Mouse (Mus musculus) liver, embryonic 12.5 days (tissue): ENCODE data around the gene Cpz. TPM values are rescaled to one million over a fixed set of nuclear protein-coding genes. Genes with fewer than 3 reads are reported as not detected.

Source experiments
- ATAC-seq: fragments of 200-750 bp; cut with Nextera tagmentation; 2 replicates; pipeline ENCODE4 v1.8.0; 2017; ENCODE audit warnings: moderate number of reproducible peaks, mild to moderate bottlenecking, moderate library complexity
- H3K27ac ChIP-seq: fragments of 300-500 bp; sonication (generic); 2 replicates; pipeline ENCODE4 v1.5.1; 2016; ENCODE audit warnings: mild to moderate bottlenecking
- H3K27me3 ChIP-seq: fragments of 300-500 bp; sonication (generic); replicated peaks from 2 replicates; pipeline ENCODE4 v1.6.1; 2016; ENCODE audit warnings: mild to moderate bottlenecking, moderate library complexity
- H3K36me3 ChIP-seq: fragments of 300-500 bp; sonication (generic); 2 replicates; pipeline ENCODE4 v1.6.1; 2016; ENCODE audit warnings: mild to moderate bottlenecking, moderate library complexity
- H3K4me1 ChIP-seq: fragments of 300-500 bp; sonication (generic); 2 replicates; pipeline ENCODE4 v1.6.1; 2016
- H3K4me2 ChIP-seq: fragments of 300-500 bp; sonication (generic); 2 replicates; pipeline ENCODE4 v1.6.1; 2016; ENCODE audit warnings: mild to moderate bottlenecking, moderate library complexity
- H3K4me3 ChIP-seq: fragments of 300-500 bp; sonication (generic); 2 replicates; pipeline ENCODE4 v1.5.1; 2016; ENCODE audit warnings: mild to moderate bottlenecking, moderate library complexity
- H3K9ac ChIP-seq: fragments of 300-500 bp; sonication (generic); 2 replicates; pipeline ENCODE4 v1.6.1; 2016; ENCODE audit warnings: mild to moderate bottlenecking, moderate library complexity
- H3K9me3 ChIP-seq: fragments of 300-500 bp; sonication (generic); replicated peaks from 2 replicates; pipeline ENCODE4 v1.6.1; 2016; ENCODE audit warnings: mild to moderate bottlenecking, moderate library complexity
- WGBS: fragments of 180-500 bp; shearing (Covaris S2); methylation state at CpG from one replicate; pipeline ENCODE4 v1.1.7; 2016; ENCODE audit not compliant: insufficient replicate concordance; 5-methylcytosine and 5-hydroxymethylcytosine counted together
- polyA plus RNA-seq: library from polyadenylated mRNA; unstranded; fragments of >200 nt; fragmentation: Nextera tagmentation; extraction: Ambion mirVana; gene quantifications from 2 replicates; pipeline ENCODE4 v1.2.1, GENCODE M21; 2016

Gene Cpz
- polyA plus RNA-seq, 1 experiment from 2014 or later: 1.8 TPM

DNA sequence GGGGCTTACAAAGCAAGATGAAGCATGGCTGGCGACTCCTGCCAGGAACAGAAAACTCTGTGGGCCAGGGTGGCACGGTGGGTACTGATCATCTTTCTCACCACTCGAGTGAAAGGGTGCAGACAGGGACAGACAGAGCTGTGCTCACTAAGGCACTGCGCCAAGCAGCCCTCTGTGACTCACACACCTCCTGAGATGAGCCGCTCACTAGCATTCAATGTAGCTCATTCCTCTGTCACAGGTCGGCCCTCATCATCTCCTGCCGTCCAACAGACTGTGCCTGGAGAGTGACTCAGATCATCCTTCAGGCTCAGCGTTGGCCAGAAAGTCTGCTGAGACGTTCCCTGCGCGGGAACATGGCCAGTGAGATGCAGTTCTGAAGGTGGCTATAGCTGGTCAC, 8.7 kb downstream of the Cpz start:
- H3K36me3 ChIP-seq: no peaks in the 10 kb centered on the region
- H3K9me3 ChIP-seq: no peaks in the 10 kb centered on the region
- no peaks in the 10 kb centered on the region for H3K4me1 ChIP-seq
- no peak overlapping the region for H3K4me2 ChIP-seq
- H3K27ac ChIP-seq: no peak overlapping the region
- peaks cover 16% of the 10 kb centered on the region; the same call in 1 of the 2 replicates for H3K27me3 ChIP-seq
- 60% methylated on average over 11 of the region's 11 CpGs for WGBS
- H3K4me3 ChIP-seq: no peak overlapping the region
- no peak overlapping the region for H3K9ac ChIP-seq
- ATAC-seq: no peak

DNA sequence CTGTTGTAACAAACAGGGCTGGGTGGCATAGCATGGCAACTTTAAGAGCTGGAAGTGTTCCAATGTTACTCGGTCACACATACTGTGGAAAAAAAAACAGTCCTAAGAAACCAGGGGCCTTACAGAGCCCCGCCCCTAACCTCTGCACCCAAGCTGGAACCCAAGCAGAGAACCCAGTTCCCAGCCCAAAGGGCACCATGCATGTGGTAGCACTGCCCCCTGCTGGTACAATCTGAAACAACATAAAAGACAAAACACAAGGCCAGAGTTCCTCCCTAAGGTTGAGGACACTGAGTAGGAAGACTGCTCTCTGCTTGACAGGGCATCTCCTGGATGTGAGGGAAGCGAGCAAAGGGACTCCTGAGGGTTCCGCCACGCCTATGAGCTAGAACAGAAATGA, 14.9 kb downstream of the Cpz start:
- Histone ChIP-seq H3K4me3 (no peak overlapping the region), H3K27ac (no peak overlapping the region), H3K4me2 (no peak overlapping the region), H3K27me3 (peaks cover 7% of the 10 kb centered on the region; the same call in 1 of the 2 replicates), H3K4me1 (no peaks in the 10 kb centered on the region), H3K36me3 (no peaks in the 10 kb centered on the region), H3K9ac (no peak overlapping the region), H3K9me3 (no peaks in the 10 kb centered on the region)
- ATAC-seq: no peak
- WGBS: 13% methylated on average over 5 of the region's 5 CpGs

DNA sequence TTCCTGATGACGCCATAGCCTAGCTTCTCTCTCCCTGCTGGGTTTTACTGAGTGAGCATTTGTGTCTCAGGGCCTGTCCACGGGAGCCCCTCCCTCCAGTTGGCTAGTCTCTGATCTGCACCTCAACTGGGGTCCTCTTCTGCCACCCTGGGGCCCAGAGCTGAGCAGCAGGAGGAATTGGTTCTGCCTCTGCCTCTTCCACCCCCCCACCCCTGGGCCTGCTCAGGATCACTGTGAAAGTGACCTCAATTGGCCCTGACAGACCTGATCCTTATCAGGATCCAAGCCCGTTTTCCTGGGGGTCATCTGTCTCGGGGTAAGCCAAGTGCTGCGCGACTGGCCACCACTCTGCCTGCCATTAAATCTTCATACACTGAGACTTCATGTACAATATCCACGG, 20.5 kb downstream of the Cpz start:
- H3K4me2 ChIP-seq: no peak overlapping the region
- no peak overlapping the region for H3K27ac ChIP-seq
- H3K9ac ChIP-seq: no peak overlapping the region
- peaks cover 7% of the 10 kb centered on the region; the same call in 1 of the 2 replicates for H3K27me3 ChIP-seq
- H3K4me3 ChIP-seq: no peak overlapping the region
- H3K36me3 ChIP-seq: no peaks in the 10 kb centered on the region
- ATAC-seq: no peak
- H3K9me3 ChIP-seq: no peaks in the 10 kb centered on the region
- WGBS: 43% methylated on average over 7 of the region's 7 CpGs
- no peaks in the 10 kb centered on the region for H3K4me1 ChIP-seq

DNA sequence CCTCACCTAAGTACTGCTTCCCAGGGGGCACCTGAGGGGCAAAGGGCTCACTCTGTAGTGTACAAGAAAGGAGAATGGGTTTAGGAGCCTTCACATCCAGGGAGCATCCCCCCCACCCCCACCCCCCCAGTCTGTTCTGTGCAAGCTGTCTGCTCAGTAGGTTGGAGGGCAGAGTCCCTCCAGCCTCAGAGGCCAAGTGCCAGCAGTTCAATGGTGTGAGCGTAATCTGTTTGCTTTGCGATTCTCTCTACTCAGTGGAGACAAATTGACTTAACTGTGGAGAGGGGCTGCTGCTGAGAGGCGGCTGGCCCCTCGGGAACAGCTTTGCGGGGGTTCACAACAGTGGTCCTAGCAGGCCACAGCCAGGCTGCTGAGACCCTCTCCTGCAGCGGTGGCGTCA, 28.2 kb downstream of the Cpz start:
- Histone ChIP-seq H3K4me3 (no peak overlapping the region), H3K27me3 (peaks cover 11% of the 10 kb centered on the region; the same call in 1 of the 2 replicates), H3K36me3 (no peaks in the 10 kb centered on the region), H3K27ac (no peak overlapping the region), H3K4me2 (no peak overlapping the region), H3K4me1 (no peaks in the 10 kb centered on the region), H3K9ac (no peak overlapping the region), H3K9me3 (no peaks in the 10 kb centered on the region)
- no peak for ATAC-seq
- 56% methylated on average over 7 of the region's 7 CpGs for WGBS

DNA sequence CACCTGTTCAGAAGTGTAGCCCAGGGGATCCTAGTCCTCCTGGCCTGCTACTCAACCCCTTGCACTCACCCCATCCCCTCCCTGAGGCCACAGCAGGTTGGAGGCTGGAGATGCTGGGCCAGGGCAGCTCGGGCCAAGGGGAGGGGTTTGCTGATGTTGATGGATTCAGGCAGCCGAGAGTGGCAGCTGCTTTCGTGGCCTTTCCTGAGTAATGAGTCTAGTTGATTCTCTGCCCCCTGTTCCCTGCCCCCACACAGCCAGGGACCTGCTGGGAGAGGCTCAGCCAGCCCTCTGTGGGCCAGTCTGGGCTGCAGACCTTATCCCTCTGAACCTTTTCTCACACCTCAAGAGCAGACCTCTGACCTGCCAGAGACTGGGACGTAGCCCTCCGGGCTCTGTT, 29.5 kb downstream of the Cpz start:
- no peak overlapping the region for H3K9ac ChIP-seq
- no peak overlapping the region for H3K27ac ChIP-seq
- H3K4me1 ChIP-seq: no peaks in the 10 kb centered on the region
- H3K36me3 ChIP-seq: no peaks in the 10 kb centered on the region
- 35% methylated on average over 5 of the region's 5 CpGs for WGBS
- H3K4me3 ChIP-seq: no peak overlapping the region
- H3K27me3 ChIP-seq: peaks cover 11% of the 10 kb centered on the region; the same call in 1 of the 2 replicates
- H3K4me2 ChIP-seq: no peak overlapping the region
- ATAC-seq: 0 out of 2 replicates have a peak, but pooled peaks have one; percentile 8
- H3K9me3 ChIP-seq: no peaks in the 10 kb centered on the region

DNA sequence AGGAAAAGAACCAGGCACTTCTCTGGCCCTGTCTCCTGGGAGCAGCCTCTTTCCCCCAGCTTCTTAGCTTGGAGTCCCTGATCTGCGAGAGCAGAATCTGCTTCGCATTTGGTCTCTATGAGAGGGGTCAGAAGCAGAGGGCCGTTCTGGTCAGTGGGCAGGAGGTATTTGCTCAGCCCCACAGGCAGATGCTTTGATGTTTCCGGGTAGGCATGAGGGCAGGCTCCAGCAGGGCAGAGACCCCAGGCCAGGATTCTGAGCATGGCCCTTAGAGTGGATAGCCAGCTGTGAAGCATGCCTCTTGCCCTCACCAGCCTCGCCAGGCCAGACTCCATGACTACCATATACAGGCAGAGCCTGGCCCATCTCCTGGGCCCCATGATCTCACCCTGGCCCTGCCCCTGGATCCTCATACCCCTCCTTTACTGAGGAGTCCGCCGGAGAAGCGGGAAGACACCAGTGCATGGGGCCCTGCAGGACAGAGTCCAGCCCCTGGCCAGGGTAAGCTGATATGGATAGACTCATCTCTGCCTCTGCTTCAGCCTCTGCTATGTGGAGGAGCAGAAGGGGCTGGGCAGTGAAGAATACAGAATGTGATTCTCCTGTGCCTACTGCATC, 30.6 kb downstream of the Cpz start:
- peaks cover 11% of the 10 kb centered on the region; the same call in 1 of the 2 replicates for H3K27me3 ChIP-seq
- no peaks in the 10 kb centered on the region for H3K9me3 ChIP-seq
- H3K4me2 ChIP-seq: no peak overlapping the region
- ATAC-seq: no peak
- H3K9ac ChIP-seq: no peak overlapping the region
- H3K4me3 ChIP-seq: no peak overlapping the region
- 55% methylated on average over 8 of the region's 8 CpGs for WGBS
- no peak overlapping the region for H3K27ac ChIP-seq
- H3K36me3 ChIP-seq: no peaks in the 10 kb centered on the region
- H3K4me1 ChIP-seq: no peaks in the 10 kb centered on the region

DNA sequence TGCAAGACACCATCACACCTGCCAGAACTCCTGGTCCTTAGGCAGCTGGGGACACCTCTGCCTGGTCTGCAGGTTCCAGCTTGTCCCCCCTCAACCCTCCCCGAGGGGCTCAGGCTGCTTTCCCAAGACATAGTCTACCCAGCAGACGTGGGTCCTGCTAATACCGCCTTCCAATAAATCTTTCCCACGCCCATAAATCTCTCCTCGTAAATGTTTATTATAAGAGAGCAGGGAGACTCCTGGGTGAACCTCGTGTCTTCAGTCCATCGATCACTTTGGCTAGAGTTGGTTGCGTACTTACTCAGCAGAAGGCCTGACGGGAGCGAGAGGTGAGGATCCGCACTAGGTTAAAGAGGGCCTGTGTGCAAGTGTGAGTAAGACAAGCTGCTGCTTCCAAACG, 31.7 kb downstream of the Cpz start:
- Histone ChIP-seq H3K27me3 (peaks cover 10% of the 10 kb centered on the region; the same call in 1 of the 2 replicates), H3K27ac (no peak overlapping the region), H3K9me3 (no peaks in the 10 kb centered on the region), H3K4me1 (no peaks in the 10 kb centered on the region), H3K9ac (no peak overlapping the region), H3K4me3 (no peak overlapping the region), H3K36me3 (no peaks in the 10 kb centered on the region), H3K4me2 (no peak overlapping the region)
- 67% methylated on average over 12 of the region's 12 CpGs for WGBS
- no peak for ATAC-seq

DNA sequence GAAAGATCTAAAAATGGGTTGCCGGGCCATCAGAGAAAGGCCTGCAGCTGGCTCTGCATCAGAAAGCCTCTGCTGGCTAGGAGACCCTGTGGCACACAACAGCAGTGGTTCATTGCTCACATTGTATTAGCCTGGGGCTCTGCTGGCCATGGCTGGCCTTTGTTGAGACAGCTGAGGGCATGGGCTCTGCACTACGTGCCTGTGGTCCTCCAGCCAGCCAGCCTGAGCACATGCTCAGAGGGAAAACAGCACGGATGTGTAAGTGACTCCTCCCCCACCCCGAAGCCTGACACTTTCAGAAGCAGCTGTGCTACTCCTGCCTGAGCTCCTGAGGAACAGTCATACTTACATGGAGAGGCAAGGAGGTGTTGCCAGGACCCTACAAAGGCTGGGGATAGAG, 46.0 kb downstream of the Cpz start:
- Histone ChIP-seq H3K27ac (no peak overlapping the region), H3K4me1 (no peaks in the 10 kb centered on the region), H3K4me2 (no peak overlapping the region), H3K36me3 (no peaks in the 10 kb centered on the region), H3K9ac (no peak overlapping the region), H3K27me3 (no peaks in the 10 kb centered on the region), H3K4me3 (no peak overlapping the region), H3K9me3 (no peaks in the 10 kb centered on the region)
- no peak for ATAC-seq
- WGBS: 46% methylated on average over 4 of the region's 4 CpGs

DNA sequence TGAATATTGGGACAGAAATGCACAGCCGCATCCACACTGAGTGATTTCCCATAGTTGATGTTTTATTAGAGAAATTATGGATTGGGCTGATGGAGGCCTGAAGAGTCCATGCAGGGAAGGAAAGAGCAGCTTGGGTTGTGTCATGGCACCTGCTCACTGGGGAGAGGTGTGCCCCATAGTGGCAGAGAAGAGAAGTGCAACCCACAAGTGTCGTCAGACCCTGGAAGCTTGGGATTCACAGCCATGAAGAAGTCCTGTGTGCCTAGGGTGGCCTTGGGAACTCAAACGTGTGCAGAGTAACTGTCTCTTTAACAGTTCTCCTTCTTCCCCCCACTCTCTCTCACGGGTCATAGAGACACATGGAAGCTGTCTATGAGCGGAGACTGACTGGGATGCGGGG, 50.3 kb downstream of the Cpz start:
- no peak for ATAC-seq
- 34% methylated on average over 6 of the region's 6 CpGs for WGBS

DNA sequence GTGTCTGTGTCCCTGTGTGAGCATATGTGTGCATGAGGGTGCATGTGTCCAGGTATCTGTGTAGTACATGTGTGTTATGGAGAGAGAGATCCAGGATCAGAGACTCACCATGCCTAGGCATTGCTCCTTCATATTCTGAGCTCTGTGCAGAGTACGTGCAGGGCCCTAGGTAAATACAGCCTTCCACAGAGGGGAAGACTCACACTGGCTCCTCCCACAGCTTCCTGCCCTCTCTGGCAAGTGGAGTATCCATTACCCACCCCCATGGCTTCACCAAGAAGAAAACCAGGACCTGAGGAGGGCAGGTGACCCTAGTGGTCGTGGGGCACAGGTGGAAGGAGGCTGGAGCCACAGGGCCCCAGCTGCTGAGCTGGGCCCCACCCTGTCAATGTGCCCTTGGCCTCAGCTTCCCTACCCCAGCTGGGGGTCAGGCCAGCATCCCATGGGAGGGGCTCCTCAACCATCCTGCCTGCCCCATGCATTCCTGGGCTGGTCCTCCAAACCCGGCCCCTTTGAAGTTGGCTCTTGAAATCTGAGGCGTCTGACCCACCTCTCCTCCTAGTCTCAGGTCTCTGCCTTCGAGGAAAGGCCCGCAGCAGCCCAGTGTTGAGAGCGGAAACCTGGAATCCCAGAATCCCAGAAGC, 54.5 kb downstream of the Cpz start:
- WGBS: 18% methylated on average over 7 of the region's 7 CpGs
- no peak overlapping the region for H3K4me2 ChIP-seq
- no peak overlapping the region for H3K27ac ChIP-seq
- H3K4me3 ChIP-seq: no peak overlapping the region
- no peaks in the 10 kb centered on the region for H3K4me1 ChIP-seq
- H3K9me3 ChIP-seq: no peaks in the 10 kb centered on the region
- H3K9ac ChIP-seq: no peak overlapping the region
- no peaks in the 10 kb centered on the region for H3K36me3 ChIP-seq
- ATAC-seq: no peak
- peaks cover 32% of the 10 kb centered on the region for H3K27me3 ChIP-seq

More for the DNA sequence above, 50.3 kb downstream of the Cpz start:
- Histone ChIP-seq H3K4me3 (no peak overlapping the region), H3K27me3 (peaks cover 6% of the 10 kb centered on the region; the same call in 1 of the 2 replicates), H3K4me2 (no peak overlapping the region), H3K9ac (no peak overlapping the region), H3K27ac (no peak overlapping the region), H3K36me3 (no peaks in the 10 kb centered on the region), H3K4me1 (no peaks in the 10 kb centered on the region), H3K9me3 (no peaks in the 10 kb centered on the region)

DNA sequence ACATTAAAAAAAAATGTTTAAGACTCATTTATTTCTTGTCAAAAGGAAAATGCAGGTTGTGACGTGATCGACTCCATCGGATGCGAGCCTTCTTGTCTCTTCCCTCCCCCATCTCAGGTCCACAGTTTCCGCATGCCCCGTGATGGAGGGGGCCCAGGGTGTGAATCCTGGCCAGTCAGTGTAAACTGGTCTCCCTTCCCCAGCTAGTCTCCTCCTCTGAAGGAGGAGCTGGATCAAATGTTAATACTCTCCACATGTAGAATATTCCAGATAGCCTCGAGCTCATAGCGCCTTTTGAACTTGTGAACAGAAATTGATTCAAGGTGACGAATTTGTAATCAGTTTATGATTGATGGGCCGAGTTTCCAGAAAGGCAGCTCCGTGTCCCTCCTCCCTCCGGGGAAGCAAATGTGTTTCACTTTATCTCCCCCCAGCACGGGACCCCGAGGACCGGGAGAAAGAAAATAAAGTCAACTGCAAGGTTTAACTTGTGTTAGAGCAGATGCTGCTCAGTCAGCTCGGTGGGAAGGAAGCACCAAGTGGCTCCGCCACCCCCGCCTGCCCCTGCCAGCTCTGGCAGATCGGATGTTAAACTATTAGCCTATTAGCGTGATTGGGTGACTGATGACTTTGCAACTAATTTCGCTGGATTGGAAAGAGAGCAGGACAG, 59.4 kb downstream of the Cpz start:
- no peak overlapping the region for H3K27ac ChIP-seq
- H3K9me3 ChIP-seq: no peaks in the 10 kb centered on the region
- no peaks in the 10 kb centered on the region for H3K36me3 ChIP-seq
- H3K9ac ChIP-seq: no peak overlapping the region
- WGBS: 42% methylated on average over 21 of the region's 21 CpGs
- peaks cover 59% of the 10 kb centered on the region for H3K27me3 ChIP-seq
- no peak overlapping the region for H3K4me3 ChIP-seq
- H3K4me1 ChIP-seq: no peaks in the 10 kb centered on the region
- no peak for ATAC-seq
- H3K4me2 ChIP-seq: no peak overlapping the region

DNA sequence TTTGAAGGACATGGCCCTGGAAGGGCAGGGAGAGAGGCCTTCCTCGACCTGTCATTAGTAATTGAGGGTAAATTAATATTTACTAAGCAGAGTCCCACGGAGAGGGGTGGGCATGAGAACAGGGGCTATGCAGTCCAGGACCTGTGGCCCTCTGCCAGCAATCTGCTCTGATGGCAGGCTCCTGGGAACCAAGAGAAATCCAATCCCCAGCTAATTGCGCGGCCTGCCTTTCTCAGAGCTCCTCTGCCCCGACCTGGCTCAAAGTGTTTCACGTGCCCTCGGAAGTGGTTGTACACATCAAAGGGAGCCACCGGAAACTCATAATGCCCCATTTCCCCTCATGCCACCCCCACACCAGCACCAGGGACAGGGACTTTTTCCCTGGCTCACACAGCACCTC, 63.4 kb downstream of the Cpz start:
- Histone ChIP-seq H3K27ac (no peak overlapping the region), H3K36me3 (no peaks in the 10 kb centered on the region)

More for the DNA sequence above, 63.4 kb downstream of the Cpz start:
- H3K4me3 ChIP-seq: no peak overlapping the region
- H3K4me2 ChIP-seq: no peak overlapping the region
- H3K27me3 ChIP-seq: peaks cover 42% of the 10 kb centered on the region
- no peak overlapping the region for H3K9ac ChIP-seq
- no peaks in the 10 kb centered on the region for H3K9me3 ChIP-seq
- no peak for ATAC-seq
- WGBS: 58% methylated on average over 8 of the region's 8 CpGs
- H3K4me1 ChIP-seq: no peaks in the 10 kb centered on the region
